Mouse (Mus musculus) limb, embryonic 11.5 days (tissue): ENCODE results near the gene Clec4a3. TPM values are rescaled to one million over a fixed set of nuclear protein-coding genes. Genes with fewer than 3 reads are reported as not detected.

ENCODE experiments used
- ATAC-seq: fragments of 200-750 bp; cut with Nextera tagmentation; 2 replicates; pipeline ENCODE4 v1.8.0; 2017; ENCODE audit warnings: low read depth; ENCODE audit not compliant: insufficient number of reproducible peaks, low FRiP score, low TSS enrichment
- DNase-seq: peaks from one replicate; pipeline ENCODE4 v3.0.0-alpha.2; 2015; ENCODE audit warnings: low spot score
- H3K27ac ChIP-seq: fragments of 300-500 bp; sonication (generic); replicated peaks from 2 replicates; pipeline ENCODE4 v1.5.1; 2014; ENCODE audit warnings: low read depth, mild to moderate bottlenecking, low read length
- H3K27me3 ChIP-seq: fragments of 300-500 bp; sonication (generic); 2 replicates; pipeline ENCODE4 v1.6.1; 2014; ENCODE audit warnings: mild to moderate bottlenecking, low read length, mixed read lengths; ENCODE audit not compliant: control insufficient read depth, insufficient read depth
- H3K36me3 ChIP-seq: fragments of 300-500 bp; sonication (generic); 2 replicates; pipeline ENCODE4 v1.6.1; 2014; ENCODE audit warnings: mild to moderate bottlenecking, low read length, moderate library complexity, mixed read lengths; ENCODE audit not compliant: control insufficient read depth, insufficient read depth
- H3K4me1 ChIP-seq: fragments of 300-500 bp; sonication (generic); 2 replicates; pipeline ENCODE4 v1.6.1; 2014; ENCODE audit warnings: low read length, mixed read lengths; ENCODE audit not compliant: control insufficient read depth, insufficient read depth
- H3K4me2 ChIP-seq: fragments of 300-500 bp; sonication (generic); 2 replicates; pipeline ENCODE4 v1.6.1; 2014; ENCODE audit warnings: low read depth, mild to moderate bottlenecking, moderate library complexity; ENCODE audit not compliant: severe bottlenecking
- H3K4me3 ChIP-seq: fragments of 300-500 bp; sonication (generic); 2 replicates; pipeline ENCODE4 v1.5.1; 2014; ENCODE audit warnings: low read depth, low read length
- H3K9ac ChIP-seq: fragments of 300-500 bp; sonication (generic); 2 replicates; pipeline ENCODE4 v1.6.1; 2014; ENCODE audit warnings: mild to moderate bottlenecking, low read length
- H3K9me3 ChIP-seq: fragments of 300-500 bp; sonication (generic); 2 replicates; pipeline ENCODE4 v1.6.1; 2016; ENCODE audit warnings: low read length; ENCODE audit not compliant: control insufficient read depth
- WGBS: fragments of 180-500 bp; shearing (Covaris S2); extraction: QIAGEN DNeasy Blood & Tissue Kit; methylation state at CpG from one replicate; pipeline ENCODE4 v1.1.7; 2014; 5-methylcytosine and 5-hydroxymethylcytosine counted together
- polyA plus RNA-seq: library from polyadenylated mRNA; unstranded; fragments of >200 nt; fragmentation: Nextera tagmentation; extraction: Ambion mirVana; gene quantifications from 2 replicates; pipeline ENCODE4 v1.2.1, GENCODE M21; 2014

Clec4a3 gene
- 0.28 and 0.92 TPM in 2 replicates for polyA plus RNA-seq

DNA sequence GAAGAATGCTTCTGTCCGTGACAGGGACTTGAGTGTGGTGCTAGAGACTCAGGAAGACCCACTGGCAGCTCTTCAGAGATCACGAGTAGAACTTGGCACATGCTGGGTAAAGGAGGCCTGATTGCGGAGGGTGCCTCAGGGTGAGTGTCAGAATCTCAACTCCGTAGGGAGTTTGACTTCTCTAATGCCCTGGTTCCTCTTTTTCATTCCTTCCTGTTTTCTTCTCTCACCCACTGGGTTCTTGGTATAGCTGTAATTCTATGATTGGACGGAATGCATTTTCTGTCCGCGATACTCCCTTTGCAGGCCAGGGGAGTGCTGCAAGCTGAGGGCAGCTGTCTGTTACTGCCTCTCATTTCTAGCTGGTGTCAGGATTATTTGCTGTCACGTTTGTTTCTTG, at the start of gene Clec4a3:
Gene Clec4a3, plus strand, starts transcription at position 115 of the 400 bp plus-strand sequence.
- Histone ChIP-seq H3K9me3 (no peaks in the 10 kb centered on the region), H3K27me3 (no peaks in the 10 kb centered on the region), H3K36me3 (no peaks in the 10 kb centered on the region), H3K27ac (no peak within 1 kb of the TSS), H3K4me2 (no peak within 1 kb of the TSS), H3K4me1 (no peaks in the 10 kb centered on the region), H3K9ac (no peak within 1 kb of the TSS), H3K4me3 (no peak within 1 kb of the TSS)
- ATAC-seq (no peak), DNase-seq (no peak)
- 85% methylated on average over 8 of the region's 8 CpGs for WGBS

DNA sequence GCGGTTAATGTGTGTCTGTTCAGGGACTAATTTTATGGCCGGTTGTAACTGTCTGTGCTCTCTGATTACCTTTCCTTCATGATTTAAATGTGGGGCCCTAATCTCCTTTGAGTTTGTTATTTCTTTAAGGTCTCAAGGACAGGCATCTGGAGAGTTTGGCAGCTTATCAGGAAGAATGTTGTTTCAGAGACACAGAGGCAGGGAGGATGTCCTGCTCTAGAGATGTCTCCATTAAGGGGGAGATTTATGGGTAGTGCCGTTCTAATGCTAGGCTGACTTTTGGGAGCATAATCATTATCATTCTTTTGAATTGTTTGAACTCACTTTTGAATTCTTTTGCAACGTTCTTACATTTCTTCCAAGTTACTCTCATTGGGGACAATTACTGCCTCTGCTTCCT, 32.4 kb upstream of the Clec4a3 start:
- H3K4me1 ChIP-seq: no peaks in the 10 kb centered on the region
- no peak overlapping the region for H3K9ac ChIP-seq
- DNase-seq (no peak), ATAC-seq (no peak)
- no peak overlapping the region for H3K4me3 ChIP-seq
- no peaks in the 10 kb centered on the region for H3K9me3 ChIP-seq
- WGBS: 24% methylated on average over 4 of the region's 4 CpGs
- no peaks in the 10 kb centered on the region for H3K27me3 ChIP-seq
- no peak overlapping the region for H3K27ac ChIP-seq
- H3K36me3 ChIP-seq: no peaks in the 10 kb centered on the region
- no peak overlapping the region for H3K4me2 ChIP-seq

DNA sequence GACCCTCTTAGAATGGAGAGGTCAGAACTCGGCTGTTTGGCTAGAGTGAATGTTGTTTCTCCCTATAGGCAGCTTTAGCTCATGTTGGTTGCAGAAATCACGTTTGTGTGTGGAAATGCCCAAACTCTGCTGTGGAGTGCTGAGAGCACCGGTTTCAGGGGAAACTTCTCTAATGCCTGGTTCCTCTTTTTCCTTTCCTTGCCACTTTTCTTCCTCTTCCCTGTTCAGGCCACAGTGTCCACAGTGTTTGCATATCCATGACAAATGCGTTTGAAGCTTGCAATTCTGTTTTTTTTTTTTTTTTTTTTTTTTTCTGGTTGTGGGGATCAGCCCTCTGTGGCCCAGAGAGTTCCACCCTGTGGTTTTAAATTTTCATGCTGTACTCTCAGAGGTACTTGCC, 30.9 kb upstream of the Clec4a3 start, which contains the start of gene Clec4a1:
Gene Clec4a1, plus strand, starts transcription at position 398 of the 400 bp plus-strand sequence.
- Histone ChIP-seq H3K27me3 (no peaks in the 10 kb centered on the region), H3K9ac (no peak within 1 kb of the TSS), H3K9me3 (no peaks in the 10 kb centered on the region), H3K4me2 (no peak within 1 kb of the TSS), H3K36me3 (no peaks in the 10 kb centered on the region), H3K4me3 (no peak within 1 kb of the TSS), H3K4me1 (no peaks in the 10 kb centered on the region), H3K27ac (no peak within 1 kb of the TSS)
- ATAC-seq (no peak), DNase-seq (no peak)
- 57% methylated on average over 4 of the region's 4 CpGs for WGBS

DNA sequence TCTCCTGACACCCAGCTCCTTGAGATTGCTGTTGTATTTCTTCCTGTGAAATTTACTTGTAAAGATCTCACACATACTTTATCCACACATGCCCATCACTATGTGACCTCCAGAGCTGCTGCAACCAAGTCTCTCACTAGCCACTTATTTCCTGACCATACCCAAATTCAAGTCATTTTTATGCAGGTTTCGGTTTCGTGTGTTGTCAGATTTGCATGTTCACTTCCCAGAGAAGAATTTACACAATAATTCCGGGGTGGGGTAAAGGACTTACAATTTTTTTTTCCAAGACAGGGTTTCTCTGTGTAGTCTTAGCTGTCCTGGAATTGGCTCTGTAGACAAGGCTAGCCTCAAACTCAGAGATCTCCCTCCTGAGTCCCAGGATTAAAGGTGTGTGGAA, 17.5 kb upstream of the Clec4a3 start:
- DNase-seq (no peak), ATAC-seq (no peak)
- Histone ChIP-seq H3K4me3 (no peak overlapping the region), H3K4me2 (no peak overlapping the region), H3K9me3 (no peaks in the 10 kb centered on the region), H3K9ac (no peak overlapping the region), H3K4me1 (no peaks in the 10 kb centered on the region), H3K36me3 (no peaks in the 10 kb centered on the region), H3K27me3 (no peaks in the 10 kb centered on the region), H3K27ac (no peak overlapping the region)
- 90% methylated on average over 3 of the region's 3 CpGs for WGBS

DNA sequence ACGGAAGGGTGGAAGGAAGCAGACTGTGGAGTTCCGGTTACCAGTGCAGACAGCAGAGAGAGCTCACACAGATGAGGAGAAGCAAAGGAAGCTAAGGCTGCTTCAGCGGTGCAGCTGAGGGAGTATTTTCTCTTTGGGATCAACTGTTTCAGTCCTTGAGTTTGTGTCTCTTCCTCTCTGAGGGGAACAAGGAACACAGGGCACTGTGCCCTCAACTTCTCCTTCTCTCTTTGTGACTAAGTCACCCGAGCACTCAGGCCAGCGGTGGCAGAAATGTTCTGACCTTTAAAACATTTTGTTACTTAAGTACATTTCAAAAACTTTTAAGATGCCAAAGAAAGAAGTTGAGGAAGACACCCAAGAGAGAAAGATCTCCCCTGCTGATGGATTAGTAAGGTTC, 12.7 kb upstream of the Clec4a3 start:
- no peak overlapping the region for H3K9ac ChIP-seq
- H3K4me1 ChIP-seq: no peaks in the 10 kb centered on the region
- H3K36me3 ChIP-seq: no peaks in the 10 kb centered on the region
- H3K4me2 ChIP-seq: no peak overlapping the region
- H3K27ac ChIP-seq: no peak overlapping the region
- no peak for DNase-seq
- ATAC-seq: no peak
- H3K9me3 ChIP-seq: no peaks in the 10 kb centered on the region
- no peaks in the 10 kb centered on the region for H3K27me3 ChIP-seq
- 83% methylated on average over 5 of the region's 5 CpGs for WGBS
- no peak overlapping the region for H3K4me3 ChIP-seq

DNA sequence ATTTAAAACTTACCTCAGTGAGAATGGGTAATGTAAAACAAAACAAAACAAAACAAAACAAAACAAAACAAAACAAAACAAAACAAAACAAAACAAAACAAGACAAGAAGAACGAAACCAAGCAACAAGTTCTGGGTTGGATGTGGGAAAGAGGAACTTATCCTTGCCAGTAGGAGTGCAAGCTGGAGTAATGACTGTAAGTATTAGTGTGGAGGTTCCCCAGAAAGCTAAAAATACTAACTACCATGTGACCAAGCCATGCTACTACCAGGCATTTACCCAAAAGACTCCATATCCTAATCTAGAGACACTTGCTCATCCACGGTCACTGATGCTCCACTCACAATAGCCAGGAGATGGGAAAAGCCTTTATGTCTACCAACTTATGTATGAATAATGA, 5.6 kb upstream of the Clec4a3 start:
- Histone ChIP-seq H3K4me2 (no peak overlapping the region), H3K36me3 (no peaks in the 10 kb centered on the region), H3K9me3 (no peaks in the 10 kb centered on the region), H3K9ac (no peak overlapping the region), H3K4me3 (no peak overlapping the region), H3K4me1 (no peaks in the 10 kb centered on the region), H3K27me3 (no peaks in the 10 kb centered on the region), H3K27ac (no peak overlapping the region)
- no peak for ATAC-seq
- DNase-seq: no peak
- WGBS: 85% methylated on average over 2 of the region's 2 CpGs

DNA sequence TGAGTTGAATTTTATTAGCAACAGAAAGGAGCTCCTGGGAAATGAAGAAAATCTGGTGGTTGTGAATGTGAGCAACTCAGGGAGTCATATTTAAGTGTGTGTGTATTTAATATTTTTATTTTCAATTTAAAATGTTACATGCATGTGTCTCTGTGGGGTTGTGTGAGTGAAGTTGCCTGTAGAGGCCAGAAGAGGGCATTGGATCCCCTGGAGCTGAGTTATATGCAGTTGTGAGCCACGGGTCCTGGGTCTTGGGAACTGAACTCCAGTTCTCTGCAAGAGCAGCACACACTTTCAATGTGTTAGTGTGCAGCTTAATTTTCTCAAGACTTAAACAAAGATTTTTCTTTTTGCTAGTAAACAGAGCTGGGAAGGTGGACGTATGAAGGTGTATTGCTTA, 12.2 kb downstream of the Clec4a3 start:
- Histone ChIP-seq H3K27ac (no peak overlapping the region), H3K4me2 (no peak overlapping the region), H3K4me1 (no peaks in the 10 kb centered on the region), H3K36me3 (no peaks in the 10 kb centered on the region), H3K9me3 (no peaks in the 10 kb centered on the region), H3K4me3 (no peak overlapping the region), H3K9ac (no peak overlapping the region), H3K27me3 (no peaks in the 10 kb centered on the region)
- no peak for ATAC-seq
- no peak for DNase-seq
- WGBS: 73% methylated on average over 2 of the region's 2 CpGs

DNA sequence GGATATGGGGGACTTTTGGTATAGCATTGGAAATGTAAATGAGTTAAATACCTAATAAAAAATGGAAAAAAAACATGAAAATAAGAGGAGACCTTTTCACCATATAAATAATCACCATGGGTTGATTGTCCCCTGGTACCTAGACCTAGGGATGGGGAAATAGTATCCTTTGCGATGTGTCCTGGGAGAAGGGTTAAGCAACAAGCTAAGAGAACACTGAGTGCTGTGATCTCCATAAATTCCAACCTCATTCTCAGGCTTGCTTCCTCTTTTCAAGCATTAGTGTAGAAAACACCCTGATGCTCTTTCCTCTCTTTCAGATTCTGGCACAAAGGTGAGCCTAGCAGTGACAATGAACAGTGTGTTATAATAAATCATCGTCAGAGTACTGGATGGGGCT, 16.7 kb downstream of the Clec4a3 start:
- Histone ChIP-seq H3K4me3 (no peak overlapping the region), H3K9me3 (no peaks in the 10 kb centered on the region), H3K27me3 (no peaks in the 10 kb centered on the region), H3K4me2 (no peak overlapping the region), H3K4me1 (no peaks in the 10 kb centered on the region), H3K9ac (no peak overlapping the region), H3K27ac (no peak overlapping the region), H3K36me3 (no peaks in the 10 kb centered on the region)
- DNase-seq: no peak
- 90% methylated on average over 2 of the region's 2 CpGs for WGBS
- ATAC-seq: no peak

DNA sequence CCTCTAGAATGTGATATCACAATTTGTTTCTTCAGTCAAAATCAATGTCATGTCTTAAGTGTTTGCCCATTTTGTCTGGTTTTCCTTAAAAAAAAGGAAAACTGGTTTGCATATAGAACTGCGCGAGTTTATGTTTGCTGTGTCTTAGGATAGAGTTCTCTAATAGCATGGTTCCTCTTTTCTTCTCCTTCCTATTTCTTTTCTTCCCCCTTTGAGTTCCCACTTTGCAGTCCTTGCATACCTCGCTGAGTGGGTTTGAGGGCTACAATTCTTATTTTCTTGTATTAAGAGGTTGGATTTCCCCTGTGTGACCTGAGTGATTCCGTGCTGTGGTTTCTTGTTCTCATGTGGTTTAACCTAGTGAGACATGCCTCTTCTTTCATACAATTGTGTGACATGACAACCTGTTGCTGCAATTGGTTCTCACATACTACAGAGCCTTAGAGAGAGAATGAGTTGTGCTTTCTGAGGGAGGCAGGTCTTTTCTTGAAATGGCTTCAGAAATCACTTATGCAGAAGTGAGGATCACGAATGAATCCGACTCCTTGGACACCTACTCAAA, 37.6 kb downstream of the Clec4a3 start, which contains the start of gene Clec4a4:
Gene Clec4a4, plus strand, starts transcription at position 492 of the 562 bp plus-strand sequence.
- 84% methylated on average over 6 of the region's 6 CpGs for WGBS
- Histone ChIP-seq H3K9me3 (no peaks in the 10 kb centered on the region), H3K9ac (no peak within 1 kb of the TSS), H3K27ac (no peak within 1 kb of the TSS), H3K4me1 (no peaks in the 10 kb centered on the region), H3K4me2 (no peak within 1 kb of the TSS), H3K27me3 (no peaks in the 10 kb centered on the region), H3K36me3 (no peaks in the 10 kb centered on the region), H3K4me3 (no peak within 1 kb of the TSS)
- ATAC-seq (no peak), DNase-seq (no peak)
